Mouse (Mus musculus) frontal cortex, postnatal 10 days (tissue): ENCODE results near the gene Nabp2.

Experiments
- DNase-seq, 2 experiments: peaks; one replicate each; pipeline ENCODE4 v3.0.0; 2022; ENCODE audit warnings: low spot score in 2 of 2, mixed read lengths in 1 of 2

The Nabp2 gene

DNA sequence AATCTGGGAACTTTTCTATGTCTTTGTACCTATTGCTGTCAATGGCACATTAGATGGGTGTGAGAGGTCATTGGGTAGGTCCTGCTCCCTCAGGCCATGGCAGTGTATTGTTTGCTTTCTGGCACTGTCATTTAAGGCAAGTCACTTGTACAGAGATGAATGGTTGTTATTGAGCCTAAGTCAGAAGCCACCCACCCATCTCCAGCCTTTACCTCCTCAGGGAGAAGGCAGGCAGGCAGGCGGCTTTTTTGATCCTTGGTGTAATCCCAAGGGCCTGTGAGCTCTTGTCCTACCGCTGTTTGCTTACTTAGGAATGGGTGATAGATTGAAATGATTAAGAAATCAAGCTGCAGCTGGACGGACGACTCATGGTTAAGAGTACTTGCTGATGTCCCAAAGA is 18.2 kb upstream of the Nabp2 start:
- no peak for DNase-seq

DNA sequence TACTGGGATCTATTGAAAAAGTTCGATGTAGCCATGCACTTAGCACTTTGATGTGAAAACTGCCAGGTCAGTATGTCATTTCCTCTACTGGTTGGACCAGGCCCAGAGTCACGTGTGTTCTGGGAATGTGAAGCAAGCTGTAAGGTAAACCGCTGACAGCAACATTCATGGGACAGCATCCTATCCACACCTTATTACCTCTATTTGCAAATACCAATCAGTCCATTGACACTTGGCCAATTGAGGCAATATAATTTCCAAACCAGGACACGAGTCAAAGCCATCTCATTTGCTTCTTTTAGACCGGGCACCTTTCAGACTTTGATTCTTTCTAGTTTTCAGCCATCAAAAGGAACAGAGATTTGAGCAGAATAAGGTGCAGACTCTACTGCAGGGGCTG is 17.8 kb upstream of the Nabp2 start:
- no peak for DNase-seq

DNA sequence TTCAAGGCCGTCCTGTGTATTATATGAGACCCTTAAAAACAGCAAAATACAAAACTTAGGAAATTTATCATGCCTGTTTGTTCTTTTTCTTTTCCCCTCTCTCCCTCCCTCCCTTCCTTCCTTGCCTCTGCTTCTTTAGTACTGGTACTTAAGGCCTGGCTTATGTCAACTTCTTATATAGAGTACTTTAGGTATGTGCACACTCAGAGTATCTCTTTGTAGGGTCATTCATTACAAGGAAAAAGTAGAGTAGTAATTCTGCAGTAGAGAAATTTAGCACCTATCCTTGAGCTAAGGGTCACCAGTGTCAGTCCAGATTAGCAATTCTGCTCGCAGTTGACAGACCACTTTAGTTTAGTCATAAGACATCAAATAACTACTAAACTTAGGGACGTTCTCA is 14.0 kb upstream of the Nabp2 start:
- no peak for DNase-seq

DNA sequence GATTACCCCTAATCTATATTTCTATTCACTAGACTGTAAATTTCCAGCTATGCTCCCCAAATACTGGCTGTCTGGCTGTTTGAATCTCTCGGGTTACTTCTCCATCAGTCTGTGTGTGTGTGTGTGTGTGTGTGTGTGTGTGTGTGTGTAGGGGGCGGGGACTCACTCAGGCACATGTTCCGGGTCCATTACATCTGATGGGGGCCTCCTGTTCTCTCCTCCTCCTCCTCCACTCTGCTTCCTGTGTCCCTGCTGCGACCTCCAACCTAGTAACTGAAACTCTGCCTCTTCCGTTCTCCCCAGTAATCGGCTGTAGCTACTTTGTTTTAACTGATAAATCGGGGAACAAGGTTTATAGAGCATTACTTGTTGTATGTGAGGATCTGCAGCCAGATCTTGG is 13.3 kb upstream of the Nabp2 start:
- no peak for DNase-seq

DNA sequence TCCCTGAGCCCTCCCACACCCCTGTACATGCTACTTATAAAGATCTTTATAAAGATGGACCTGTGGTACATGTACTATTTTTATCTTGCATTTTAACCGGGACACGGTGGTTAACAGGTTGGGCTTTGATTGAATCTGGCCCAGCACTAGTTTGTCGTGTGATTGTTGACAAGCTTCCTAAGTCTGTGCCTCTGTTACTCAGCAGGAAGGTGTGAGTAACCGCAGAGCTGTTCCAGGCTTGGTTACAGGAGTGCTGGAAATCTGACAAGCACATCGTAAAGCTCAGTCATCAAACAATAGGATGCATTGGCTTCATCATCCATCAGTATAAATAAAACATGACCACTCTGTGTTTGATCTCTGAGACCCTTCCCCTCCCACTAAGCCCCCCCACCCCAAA is 11.1 kb upstream of the Nabp2 start:
- DNase-seq = no peak

DNA sequence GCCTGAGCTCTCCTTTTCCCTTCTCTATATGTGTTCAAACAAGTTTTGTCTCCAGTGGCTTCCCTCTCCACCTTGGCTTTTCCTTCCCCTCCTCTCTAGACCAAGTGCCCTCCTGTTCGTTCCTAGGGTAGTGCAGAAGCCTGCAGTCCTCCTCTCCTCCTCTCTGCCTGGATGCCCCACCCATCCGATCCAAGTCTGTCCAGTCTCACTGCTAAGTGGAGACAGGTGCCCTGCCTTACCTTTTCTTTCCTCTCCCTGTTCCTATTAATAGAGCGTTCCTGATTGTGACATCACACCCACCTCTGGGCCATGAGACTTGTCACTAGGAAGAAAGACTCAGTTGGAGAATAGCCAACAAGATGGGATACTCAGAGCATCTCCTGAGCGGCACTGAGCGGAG is 3.6 kb upstream of the Nabp2 start:
- no peak for DNase-seq

DNA sequence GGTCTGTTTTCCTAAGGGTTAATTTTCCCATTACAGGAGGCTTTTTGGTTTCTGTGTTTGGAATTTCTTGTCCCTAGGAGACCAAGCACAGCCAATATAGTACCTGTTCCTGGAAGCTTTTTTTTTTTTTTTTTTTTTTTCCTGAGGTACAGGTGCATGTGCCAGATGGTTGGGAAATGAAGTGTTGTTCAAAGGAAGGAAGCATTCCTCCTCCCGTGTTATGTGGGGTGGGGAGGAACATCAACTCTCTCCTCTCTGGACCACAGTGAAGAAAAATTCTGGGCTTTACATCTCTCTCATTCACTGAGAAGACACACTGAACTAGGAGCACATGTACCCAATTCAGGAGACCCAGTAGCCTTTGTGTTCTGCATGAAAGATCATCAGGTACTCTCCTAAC is 1.8 kb upstream of the Nabp2 start:
- DNase-seq = no peak

DNA sequence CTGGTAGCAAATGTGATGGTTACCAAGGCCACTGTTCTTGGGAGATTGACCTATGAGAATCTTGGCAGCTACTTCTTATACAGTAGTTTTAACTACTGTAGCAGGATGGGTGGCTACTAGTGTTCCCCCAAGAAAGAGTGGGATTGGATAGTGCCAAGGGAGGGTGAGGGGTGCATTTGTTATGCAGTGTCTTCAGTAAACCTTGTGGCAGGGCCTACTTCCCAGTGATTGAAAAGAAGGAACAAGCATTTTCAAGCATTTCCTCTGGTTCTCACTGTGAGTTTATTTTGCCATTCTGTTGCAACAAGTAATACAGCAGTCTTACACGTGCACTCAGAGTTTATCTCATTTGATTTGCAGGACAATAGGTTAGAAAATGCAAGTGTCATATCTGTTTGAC is 1.3 kb upstream of the Nabp2 start:
- no peak for DNase-seq

DNA sequence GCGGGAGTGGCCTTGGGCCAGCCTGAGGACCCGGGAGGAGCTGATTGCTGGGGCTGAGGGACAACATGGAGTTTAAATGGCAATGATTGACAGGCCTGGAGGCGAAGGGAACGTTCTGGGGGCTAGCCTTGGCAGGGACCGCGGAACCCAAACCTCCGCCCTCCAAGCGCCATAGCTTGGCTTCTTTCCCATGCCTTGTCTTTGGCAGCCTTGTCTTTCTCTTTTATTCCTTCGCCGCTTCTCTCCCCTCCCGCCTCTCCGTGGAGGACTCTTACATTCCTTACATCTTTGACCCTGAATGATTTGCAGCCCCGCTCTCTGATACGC is 726 bp upstream of the Nabp2 start:
- DNase-seq = no peak

DNA sequence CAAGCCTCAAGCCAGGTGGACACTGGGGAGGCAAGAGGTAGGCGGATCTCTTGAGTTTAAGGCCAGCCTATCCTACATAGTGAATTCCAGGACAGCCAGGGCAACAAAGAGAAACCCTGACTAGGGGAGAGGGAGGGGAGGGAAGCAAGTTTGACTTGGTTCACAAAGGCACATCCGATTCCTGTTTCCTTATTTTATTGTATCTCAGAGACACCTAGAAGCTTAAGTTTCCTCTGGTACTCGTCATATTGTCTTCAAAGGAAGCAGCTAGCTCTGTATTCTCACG is 789 bp downstream of the Nabp2 start:
- no peak for DNase-seq

DNA sequence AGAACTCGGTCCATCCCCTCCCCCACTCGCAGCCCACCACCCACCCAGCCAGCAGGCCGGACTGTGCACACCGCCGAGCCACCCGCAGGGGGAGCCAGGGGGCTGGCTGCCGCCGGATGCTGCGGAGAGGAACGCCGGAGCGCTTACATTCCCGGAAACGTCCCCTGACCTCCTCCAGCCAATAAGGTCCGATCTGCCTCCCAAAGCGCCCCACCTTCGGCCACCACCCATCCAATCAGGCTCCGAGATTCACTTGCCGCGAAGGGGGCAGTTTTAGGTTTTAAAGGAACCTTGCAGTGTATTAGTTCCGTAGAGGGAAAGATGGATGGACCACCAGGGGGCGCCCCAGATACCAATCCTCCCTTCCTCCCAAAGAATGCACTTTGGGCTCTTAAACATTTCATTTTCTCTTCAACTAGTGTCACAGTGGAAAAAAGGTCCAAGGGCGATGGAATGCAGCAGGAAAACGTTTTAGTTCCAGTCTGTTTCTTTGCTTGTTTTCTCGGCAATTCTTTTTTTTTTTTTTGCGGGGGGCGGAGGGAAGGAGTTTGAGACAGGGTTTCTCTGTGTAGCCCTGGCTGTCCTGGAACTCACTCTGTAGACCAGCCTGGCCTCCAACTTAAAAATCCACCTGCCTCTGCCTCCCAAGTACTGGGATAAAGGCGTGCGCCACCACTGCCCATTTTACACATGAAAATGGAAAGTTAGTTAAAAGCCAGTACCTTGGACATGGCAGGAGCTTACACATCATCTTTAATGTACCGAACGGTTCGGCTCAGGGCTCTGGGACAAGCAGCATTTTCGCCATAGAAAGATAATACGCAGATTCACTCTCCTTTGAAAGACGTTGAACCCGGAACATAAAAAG is 1.4 kb downstream of the Nabp2 start:
- DNase-seq = peak; percentile 96 to 97

DNA sequence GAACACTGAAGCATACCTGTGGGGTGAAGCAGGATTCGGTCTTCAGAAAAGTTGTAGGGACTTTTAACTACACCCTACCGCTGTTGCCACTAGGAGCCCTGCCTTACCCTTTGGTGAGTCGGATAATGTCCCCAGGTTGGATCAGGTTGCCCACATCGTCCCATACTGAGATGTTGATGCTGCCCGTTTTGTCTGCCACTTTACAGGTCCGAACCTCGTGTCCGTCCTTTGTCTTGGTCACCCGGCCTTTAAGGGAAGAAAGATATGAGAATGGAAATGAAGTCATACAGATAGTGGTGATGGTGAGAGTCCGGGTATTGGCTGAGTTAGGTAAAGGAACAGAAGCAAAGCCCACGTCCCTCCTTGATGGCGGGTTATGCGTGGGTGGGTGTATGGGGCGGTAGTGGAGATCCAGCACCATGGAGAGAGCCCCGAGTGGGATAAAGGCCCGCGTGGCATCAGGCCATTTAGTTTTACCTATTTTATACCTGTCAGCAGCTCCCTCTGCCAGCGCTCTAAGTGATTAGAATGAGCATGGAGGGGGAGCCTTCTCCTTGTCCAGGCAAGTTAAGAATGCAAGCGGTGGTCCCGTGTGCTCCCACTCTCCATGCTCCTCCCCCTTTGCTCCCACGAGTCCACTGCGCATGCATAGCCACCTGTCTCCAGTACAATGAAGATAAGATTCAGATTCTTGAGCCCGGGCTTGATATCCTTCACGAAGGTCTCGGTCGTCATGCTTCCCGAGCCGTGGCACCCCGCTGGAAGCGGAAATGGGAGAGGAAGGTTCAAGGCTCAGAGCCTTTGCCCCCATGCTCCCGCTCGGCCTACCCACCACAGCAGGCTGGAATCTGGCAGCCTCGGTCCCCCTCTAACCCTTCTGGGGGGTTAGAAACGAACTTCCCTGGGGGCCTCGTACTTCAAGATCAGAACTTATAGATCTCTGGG is 2.4 kb downstream of the Nabp2 start:
- DNase-seq = peak in 1 of 2 experiments; percentile 50

DNA sequence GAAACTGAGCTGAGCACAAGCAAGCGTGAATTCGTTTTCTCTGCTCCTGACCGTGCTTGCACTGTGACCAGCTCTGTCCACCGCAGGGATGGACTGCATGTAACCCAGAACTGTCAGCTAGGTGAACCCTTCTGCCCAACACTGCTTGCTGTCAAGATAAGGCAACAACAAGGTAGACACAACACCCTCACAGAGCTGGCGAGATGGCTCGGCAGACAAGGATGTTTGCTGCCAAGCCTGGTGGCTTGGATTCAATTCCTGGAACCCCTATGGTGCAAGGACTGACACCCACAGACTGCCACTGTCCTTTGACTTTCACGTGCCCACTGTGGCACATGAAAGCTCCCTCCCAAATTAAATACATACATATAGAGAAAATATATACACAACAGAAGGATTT is 7.4 kb downstream of the Nabp2 start:
- DNase-seq = no peak

DNA sequence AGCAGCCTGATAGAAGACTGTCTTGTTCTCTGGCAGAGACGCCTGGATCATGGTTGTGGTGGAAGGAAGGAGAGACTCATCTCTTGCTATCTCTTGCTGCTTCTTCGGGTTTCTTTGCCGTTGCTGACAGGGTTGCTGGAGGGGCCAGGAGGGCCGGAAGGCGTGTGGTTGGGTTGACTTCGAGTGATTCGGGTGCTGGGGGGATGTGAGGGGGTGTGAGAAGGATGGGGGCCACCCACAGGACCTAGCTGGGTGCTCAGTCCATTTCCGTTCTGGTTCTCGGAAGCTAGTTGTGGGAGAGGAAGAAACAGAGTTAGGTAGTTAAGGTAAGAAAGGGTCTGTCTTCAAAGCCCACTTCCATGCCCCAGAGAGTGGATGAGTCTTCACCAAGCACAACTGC is 9.7 kb downstream of the Nabp2 start:
- DNase-seq = no peak

DNA sequence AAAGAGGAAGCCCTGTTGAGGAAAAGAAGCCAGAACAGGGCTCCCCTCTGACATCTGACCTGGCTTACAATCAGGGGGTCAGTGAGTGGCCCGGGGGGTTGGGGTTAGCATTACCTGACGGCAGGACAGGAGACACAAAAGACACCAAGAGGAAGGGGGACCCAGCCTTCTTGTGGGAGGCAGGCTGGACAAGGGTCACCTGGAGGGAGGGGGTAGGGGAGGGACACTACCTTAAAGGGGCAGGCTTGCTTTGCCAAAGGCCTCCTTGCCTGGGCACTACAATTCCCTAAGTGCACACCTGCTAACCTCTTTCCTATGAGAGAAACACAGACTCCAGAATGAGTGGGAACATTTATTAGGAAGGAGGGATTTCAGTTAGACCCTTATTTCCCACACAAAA is 10.2 kb downstream of the Nabp2 start, which contains the start of gene Slc39a5:
TSS of gene Slc39a5 (minus strand) at position 174 of the 400 bp plus-strand sequence.
- no peak for DNase-seq

DNA sequence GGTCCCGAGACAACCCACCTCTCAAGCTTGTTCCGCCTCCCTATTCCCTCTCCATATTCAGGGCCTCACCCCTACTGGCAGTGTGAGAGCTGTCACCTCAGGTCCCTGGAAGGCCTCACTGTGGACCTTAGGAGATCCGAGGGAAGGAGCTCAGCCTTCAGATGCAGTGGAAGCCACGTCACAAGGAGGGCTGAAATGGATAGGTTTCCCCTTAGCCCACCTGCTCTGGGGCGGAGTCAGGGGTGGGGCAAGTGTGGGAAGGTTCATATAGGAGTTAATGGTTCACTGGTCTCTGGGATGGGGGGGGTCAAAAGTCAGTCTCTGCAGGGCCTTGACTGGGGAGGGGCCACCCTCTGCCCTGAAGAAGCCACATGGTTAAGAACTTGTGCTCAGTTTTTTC is 11.0 kb downstream of the Nabp2 start:
- no peak for DNase-seq

DNA sequence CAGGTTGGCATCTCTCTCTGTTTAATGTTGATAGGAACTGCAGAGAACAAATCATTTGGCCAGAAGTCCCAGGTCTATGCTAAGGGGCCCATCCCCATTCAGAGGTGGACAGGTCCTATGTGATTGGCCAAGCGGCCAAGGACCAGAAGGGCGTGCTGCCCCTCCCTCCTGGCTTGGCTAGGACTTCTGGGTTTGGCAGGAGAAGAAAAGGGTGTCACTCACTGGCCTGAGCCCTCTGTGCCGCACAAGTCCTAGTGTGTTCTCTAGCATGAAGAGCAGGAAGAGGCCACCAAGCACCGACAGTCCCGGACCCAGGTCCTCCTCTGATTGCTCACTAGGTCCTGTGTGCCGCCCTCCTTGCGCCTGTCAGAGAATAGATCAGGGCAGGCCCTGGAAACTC is 13.8 kb downstream of the Nabp2 start:
- no peak for DNase-seq

DNA sequence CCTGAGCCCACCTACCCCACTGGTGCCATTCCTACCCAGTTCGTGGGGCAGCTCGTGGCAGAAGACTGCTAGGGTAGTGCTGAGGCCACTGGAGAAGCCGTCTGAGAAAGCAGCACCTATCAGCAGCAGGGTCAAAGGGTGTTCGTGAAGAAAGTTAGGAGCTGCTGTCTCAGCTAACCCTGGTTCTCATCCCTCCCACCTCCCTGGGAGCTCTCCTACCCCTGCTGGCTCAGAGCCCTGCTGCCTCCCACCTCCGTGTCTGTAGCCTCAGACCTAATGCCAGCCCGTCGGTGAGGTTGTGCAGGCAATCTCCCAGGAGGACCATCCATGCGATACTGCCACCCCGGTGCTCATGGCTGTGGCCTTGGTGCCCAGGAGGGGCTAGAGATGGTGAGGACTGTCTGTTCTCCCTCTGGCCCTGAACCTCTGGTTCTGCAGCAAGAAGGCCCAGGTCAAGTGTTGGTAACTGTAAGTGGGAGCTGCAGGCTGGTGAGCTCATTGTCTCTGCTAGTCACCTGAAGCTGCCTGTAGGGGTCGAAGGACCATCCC is 14.5 kb downstream of the Nabp2 start:
- DNase-seq = no peak

DNA sequence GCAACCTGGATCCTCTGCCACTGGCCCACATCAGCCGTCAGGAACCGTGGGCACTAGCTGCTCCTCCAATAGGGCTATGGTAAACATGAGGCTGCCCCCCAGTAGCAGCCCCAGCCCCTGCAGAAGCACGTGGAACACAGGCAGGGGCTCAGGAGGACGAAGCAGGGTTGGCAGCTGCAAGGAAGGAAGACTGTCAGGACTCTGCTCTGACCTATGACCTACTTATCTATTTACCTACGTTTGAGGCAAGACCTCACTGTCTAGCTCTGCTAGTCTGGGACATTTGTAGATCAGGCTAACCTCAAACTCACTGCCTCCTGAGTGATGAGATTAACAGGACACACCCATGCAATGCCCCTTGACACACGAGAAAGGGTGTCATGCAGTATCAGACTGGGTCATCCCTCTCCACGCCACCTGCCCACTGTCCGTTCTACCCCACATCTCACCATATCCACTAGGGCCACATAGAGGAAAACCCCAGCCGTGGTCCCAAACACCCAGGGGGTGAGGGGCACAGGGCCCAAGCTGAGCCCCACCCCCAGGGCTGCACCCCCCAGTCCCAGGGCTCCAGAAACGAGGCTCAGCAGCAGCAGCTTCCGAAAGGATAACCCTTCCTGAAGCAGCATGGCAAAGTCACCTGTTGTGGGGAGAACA is 15.1 kb downstream of the Nabp2 start:
- DNase-seq = no peak

DNA sequence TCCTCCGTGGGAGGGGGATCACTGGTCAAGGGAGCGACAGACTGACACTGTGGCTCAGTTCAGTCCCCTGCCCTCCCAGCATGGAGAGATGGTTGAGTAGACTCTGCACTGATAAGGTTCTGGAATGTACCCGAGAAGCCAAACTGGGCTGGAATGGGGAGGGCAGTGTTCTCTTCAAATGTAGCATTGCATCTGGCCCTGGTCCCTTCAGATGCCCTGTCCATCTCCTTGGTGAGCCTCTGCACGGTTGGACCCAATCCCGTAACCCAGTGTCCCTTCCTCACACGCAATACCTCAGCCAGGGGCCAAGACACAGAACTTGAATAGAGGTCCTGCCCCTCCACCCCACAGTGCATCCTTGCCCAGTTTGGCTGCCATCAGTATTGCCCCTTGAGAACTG is 19.4 kb downstream of the Nabp2 start:
- DNase-seq = no peak

DNA sequence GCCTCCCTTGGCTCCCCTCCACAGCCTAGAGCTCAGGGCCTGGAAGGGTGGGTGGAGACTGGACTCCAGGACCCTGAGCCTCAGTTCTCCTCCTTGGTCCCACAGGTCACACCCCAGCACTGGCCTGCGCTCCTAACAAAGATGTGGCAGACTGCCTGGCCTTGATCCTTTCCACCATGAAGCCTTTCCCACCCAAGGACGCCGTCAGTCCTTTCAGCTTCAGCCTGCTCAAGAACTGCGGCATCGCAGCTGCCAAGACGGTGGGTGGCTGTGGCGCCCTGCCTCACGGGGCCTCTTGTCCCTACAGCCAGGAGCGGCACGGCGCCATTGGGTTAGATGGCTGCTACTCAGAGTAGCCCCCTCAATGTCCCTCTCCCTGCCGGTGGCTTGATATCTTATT is 20.9 kb downstream of the Nabp2 start:
- DNase-seq = no peak

DNA sequence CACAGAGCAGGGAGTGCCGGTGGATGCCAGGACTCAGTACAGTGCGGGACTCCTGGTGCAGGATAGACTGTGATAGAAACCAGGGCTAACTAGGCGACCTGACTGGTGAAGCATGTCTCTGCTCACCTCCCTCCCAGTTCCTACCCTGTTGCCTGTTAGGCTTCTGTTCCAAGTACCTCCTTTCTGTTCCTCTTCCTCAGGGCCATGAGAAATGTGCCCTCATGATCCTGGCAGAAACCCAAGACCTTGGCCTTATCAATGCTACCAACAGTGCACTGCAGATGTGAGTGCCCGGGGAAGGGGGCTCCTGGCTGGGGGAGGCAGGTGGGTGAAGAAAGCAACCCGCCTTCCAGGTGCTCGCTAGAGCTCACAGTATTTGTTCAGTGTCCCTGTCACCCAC is 21.7 kb downstream of the Nabp2 start:
- no peak for DNase-seq
